In the genomic region with DNA sequence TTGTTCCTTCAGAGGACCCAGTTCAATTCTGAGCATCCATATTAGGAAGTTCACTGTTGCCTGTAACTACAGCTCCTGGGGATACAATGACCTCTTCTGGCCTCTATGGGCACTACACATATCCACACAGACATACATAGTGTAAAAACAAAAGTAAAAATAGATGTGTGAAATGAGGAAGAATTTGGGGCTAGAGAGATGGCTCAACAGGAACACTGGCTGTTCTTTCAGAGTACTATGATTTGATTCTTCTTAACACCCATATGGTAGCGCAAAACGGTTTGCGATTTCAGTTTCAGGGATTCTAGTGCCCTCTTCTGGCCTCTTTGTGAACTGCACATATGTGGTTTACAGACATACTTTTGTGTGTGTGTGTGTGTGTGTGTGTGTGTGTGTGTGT, we compare ENCODE assay signal across 8 mouse cellular contexts. TPM values are rescaled to one million over a fixed set of nuclear protein-coding genes. Genes with fewer than 3 reads are reported as not detected.
DNase-seq lines count a peak whose midpoint lies in the region; ATAC-seq lines count a peak whose summit lies in the region.

No protein-coding gene starts in this region.

- WGBS in heart, embryonic 15.5 days = 28% methylated on average over 3 of the region's 3 CpGs
- 34% methylated on average over 3 of the region's 3 CpGs for WGBS in heart, embryonic 12.5 days
- WGBS in embryonic facial prominence, embryonic 11.5 days = 35% methylated on average over 3 of the region's 3 CpGs
- WGBS in limb, embryonic 10.5 days = 35% methylated on average over 3 of the region's 3 CpGs
- 32% methylated on average over 3 of the region's 3 CpGs for WGBS in midbrain, embryonic 11.5 days

- H3K27me3 ChIP-seq in heart, embryonic 15.5 days = no peaks in the 10 kb centered on the region
- H3K27me3 ChIP-seq in heart, embryonic 12.5 days (replicated peaks) = no peaks in the 10 kb centered on the region
- no peaks in the 10 kb centered on the region for H3K27me3 ChIP-seq in embryonic facial prominence, embryonic 11.5 days (ENCODE audit: control insufficient read depth, insufficient read depth, low read length)
- no peaks in the 10 kb centered on the region for H3K27me3 ChIP-seq in limb, embryonic 10.5 days (ENCODE audit: low read depth, poor library complexity, severe bottlenecking)
- no peaks in the 10 kb centered on the region for H3K27me3 ChIP-seq in midbrain, embryonic 11.5 days (ENCODE audit: control insufficient read depth, insufficient read depth, low read length)

- no peak overlapping the region for H3K9ac ChIP-seq in heart, embryonic 15.5 days
- H3K9ac ChIP-seq in heart, embryonic 12.5 days = no peak overlapping the region
- H3K9ac ChIP-seq in embryonic facial prominence, embryonic 11.5 days (replicated peaks; ENCODE audit: low read length) = no peak overlapping the region
- H3K9ac ChIP-seq in midbrain, embryonic 11.5 days (ENCODE audit: low read length) = no peak overlapping the region

- H3K27ac ChIP-seq in heart, embryonic 15.5 days = no peak overlapping the region
- H3K27ac ChIP-seq in heart, embryonic 12.5 days (ENCODE audit: poor library complexity, severe bottlenecking) = no peak overlapping the region
- no peak overlapping the region for H3K27ac ChIP-seq in embryonic facial prominence, embryonic 11.5 days (replicated peaks; ENCODE audit: low read depth, low read length)
- no peak overlapping the region for H3K27ac ChIP-seq in limb, embryonic 10.5 days
- H3K27ac ChIP-seq in midbrain, embryonic 11.5 days (ENCODE audit: low read depth, low read length) = no peak overlapping the region

- H3K36me3 ChIP-seq in heart, embryonic 15.5 days = no peaks in the 10 kb centered on the region
- H3K36me3 ChIP-seq in heart, embryonic 12.5 days = no peaks in the 10 kb centered on the region
- no peaks in the 10 kb centered on the region for H3K36me3 ChIP-seq in embryonic facial prominence, embryonic 11.5 days (replicated peaks; ENCODE audit: control insufficient read depth, insufficient read depth, low read depth, low read length)
- H3K36me3 ChIP-seq in limb, embryonic 10.5 days = no peaks in the 10 kb centered on the region
- no peaks in the 10 kb centered on the region for H3K36me3 ChIP-seq in midbrain, embryonic 11.5 days (ENCODE audit: control insufficient read depth, insufficient read depth, low read length)

- no peak overlapping the region for H3K4me2 ChIP-seq in heart, embryonic 15.5 days
- no peak overlapping the region for H3K4me2 ChIP-seq in heart, embryonic 12.5 days
- no peak overlapping the region for H3K4me2 ChIP-seq in embryonic facial prominence, embryonic 11.5 days (ENCODE audit: low read depth, low read length)
- H3K4me2 ChIP-seq in midbrain, embryonic 11.5 days = no peak overlapping the region

- no peaks in the 10 kb centered on the region for H3K9me3 ChIP-seq in heart, embryonic 15.5 days (replicated peaks)
- H3K9me3 ChIP-seq in heart, embryonic 12.5 days (replicated peaks) = no peaks in the 10 kb centered on the region
- H3K9me3 ChIP-seq in embryonic facial prominence, embryonic 11.5 days (replicated peaks; ENCODE audit: control insufficient read depth, low read length) = no peaks in the 10 kb centered on the region
- H3K9me3 ChIP-seq in limb, embryonic 10.5 days (replicated peaks) = no peaks in the 10 kb centered on the region
- no peaks in the 10 kb centered on the region for H3K9me3 ChIP-seq in midbrain, embryonic 11.5 days (ENCODE audit: control insufficient read depth, low read length)

- DNase-seq in 416B (ENCODE audit: low read depth) (peak; percentile 73), MEL-GATA-1-ER (ENCODE audit: extremely low read depth, low read depth) (peak; percentile 34)
- DNase-seq in embryonic facial prominence, embryonic 11.5 days (ENCODE audit: low spot score) = peak; percentile 33
- DNase-seq in limb, embryonic 10.5 days (ENCODE audit: low spot score) = peak; percentile 29
- DNase-seq in spleen, adult 12 weeks (ENCODE audit: low spot score) = peak; percentile 6
- no peak for DNase-seq in midbrain, embryonic 11.5 days (ENCODE audit: low spot score, missing footprints)

- H3K4me3 ChIP-seq in heart, embryonic 15.5 days = peak overlapping the region; percentile 17; the same call in 1 of the 2 replicates
- H3K4me3 ChIP-seq in heart, embryonic 12.5 days = no peak overlapping the region
- no peak overlapping the region for H3K4me3 ChIP-seq in embryonic facial prominence, embryonic 11.5 days (ENCODE audit: low read depth, low read length)
- H3K4me3 ChIP-seq in limb, embryonic 10.5 days = no peak overlapping the region
- H3K4me3 ChIP-seq in midbrain, embryonic 11.5 days (ENCODE audit: low read depth, low read length) = no peak overlapping the region

- H3K4me1 ChIP-seq in heart, embryonic 15.5 days (replicated peaks) = no peaks in the 10 kb centered on the region
- no peaks in the 10 kb centered on the region for H3K4me1 ChIP-seq in heart, embryonic 12.5 days (replicated peaks)
- H3K4me1 ChIP-seq in embryonic facial prominence, embryonic 11.5 days (ENCODE audit: control insufficient read depth, insufficient read depth, low read length) = no peaks in the 10 kb centered on the region
- no peaks in the 10 kb centered on the region for H3K4me1 ChIP-seq in limb, embryonic 10.5 days
- H3K4me1 ChIP-seq in midbrain, embryonic 11.5 days (ENCODE audit: control insufficient read depth, insufficient read depth, low read length) = no peaks in the 10 kb centered on the region

- ATAC-seq in heart, embryonic 15.5 days (replicated peaks; ENCODE audit: insufficient number of reproducible peaks, insufficient read depth, low FRiP score, low read depth) = no peak
- no peak for ATAC-seq in heart, embryonic 12.5 days (ENCODE audit: insufficient number of reproducible peaks, low FRiP score)
- ATAC-seq in embryonic facial prominence, embryonic 11.5 days (replicated peaks; ENCODE audit: insufficient number of reproducible peaks, low FRiP score, low TSS enrichment, low read depth) = no peak
- ATAC-seq in midbrain, embryonic 11.5 days (ENCODE audit: low FRiP score) = no peak

RNA-seq across cellular contexts. Expression of gene 5430427O19Rik, which starts 48.9 kb away (rescaled TPM):
- polyA plus RNA-seq in heart, embryonic 15.5 days (2015; fragmentation: Nextera tagmentation; extraction: Ambion mirVana) = 0.15 and 0.41 TPM in 2 replicates
- 0.08 and 0.15 TPM in 2 replicates for polyA plus RNA-seq in heart, embryonic 12.5 days (2016; fragmentation: Nextera tagmentation; extraction: Ambion mirVana)
- polyA plus RNA-seq in embryonic facial prominence, embryonic 11.5 days (2014; fragmentation: Nextera tagmentation; extraction: Ambion mirVana) = 0.13 and 0.15 TPM in 2 replicates
- 0.05 TPM in 2 replicates for polyA plus RNA-seq in limb, embryonic 10.5 days (2016; fragmentation: Nextera tagmentation; extraction: Ambion mirVana)
- polyA plus RNA-seq in midbrain, embryonic 11.5 days (2014; fragmentation: Nextera tagmentation; extraction: Ambion mirVana) = 0.04 and 0.05 TPM in 2 replicates
